Comparison of ENCODE assay signal across 15 mouse cellular contexts in the genomic region with DNA sequence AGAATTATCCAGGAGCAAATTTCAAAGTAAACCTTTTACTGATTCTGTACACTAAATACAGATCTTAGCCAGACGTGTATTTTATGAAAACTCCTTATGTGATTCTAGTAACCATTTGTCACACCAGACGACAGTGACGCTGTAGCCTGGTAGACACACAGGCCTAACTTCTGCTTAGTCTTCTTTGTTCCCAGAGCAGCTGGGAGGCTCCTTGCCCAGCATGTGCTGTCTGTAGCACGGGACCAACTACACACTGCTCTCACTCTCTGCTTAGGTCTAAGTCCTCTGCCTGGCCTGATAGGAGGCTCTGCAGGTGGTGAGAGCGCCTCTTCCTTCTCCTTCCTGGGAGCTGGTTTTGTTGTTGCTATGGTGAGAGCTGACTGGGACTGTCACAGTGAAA. TPM values are rescaled to one million over a fixed set of nuclear protein-coding genes. Genes with fewer than 3 reads are reported as not detected.
DNase-seq lines count a peak whose midpoint lies in the region; ATAC-seq lines count a peak whose summit lies in the region.
"Had no signal": no experiment of that assay in that cellular context is flagged by ENCODE, and none has a peak within 500 bp of the region (broad histone marks: within the 10 kb centered on the region; RNA-seq: fewer than 3 reads in every experiment).

No protein-coding gene starts in this region.

- no peaks in the 10 kb centered on the region for H3K9me3 ChIP-seq in forebrain, embryonic 10.5 days
- no peaks in the 10 kb centered on the region for H3K9me3 ChIP-seq in forebrain, embryonic 12.5 days
- H3K9me3 ChIP-seq in forebrain, embryonic 15.5 days: no peaks in the 10 kb centered on the region
- H3K9me3 ChIP-seq: embryonic facial prominence, embryonic 15.5 days; heart, embryonic 15.5 days; neural tube, embryonic 12.5 days had no signal

- DNase-seq in forebrain, embryonic 10.5 days (ENCODE audit: extremely low spot score, low spot score): no peak
- peak; percentile 30 for DNase-seq in layer of hippocampus, adult 11-12 months (ENCODE audit: low spot score)
- no peak for DNase-seq in layer of hippocampus, postnatal 25 days (ENCODE audit: extremely low spot score in 1 of 2, low spot score in 1 of 2)
- peak; percentile 31 to 35 for DNase-seq in layer of hippocampus, adult 8-10 months (ENCODE audit: low spot score in 2 of 2)
- DNase-seq in ovary, postnatal 14 days (ENCODE audit: low spot score): no peak
- DNase-seq in adrenal gland, postnatal 4 days (ENCODE audit: low spot score in 2 of 2): no peak
- DNase-seq: adrenal gland, adult 8-10 months; cerebellum, adult 9-10 months; lung, embryonic 14.5 days; thymus, postnatal 14 days had no signal

- WGBS in forebrain, embryonic 10.5 days: 57% methylated on average over 5 of the region's 5 CpGs
- 47% methylated on average over 5 of the region's 5 CpGs for WGBS in forebrain, embryonic 12.5 days
- WGBS in forebrain, embryonic 15.5 days: 47% methylated on average over 5 of the region's 5 CpGs

- no peak overlapping the region for H3K4me2 ChIP-seq in forebrain, embryonic 12.5 days
- no peak overlapping the region for H3K4me2 ChIP-seq in forebrain, embryonic 15.5 days (replicated peaks)
- H3K4me2 ChIP-seq: embryonic facial prominence, embryonic 15.5 days; heart, embryonic 15.5 days; lung, embryonic 14.5 days; neural tube, embryonic 12.5 days had no signal

- H3K9ac ChIP-seq in forebrain, embryonic 12.5 days: no peak overlapping the region
- no peak overlapping the region for H3K9ac ChIP-seq in forebrain, embryonic 15.5 days (replicated peaks)
- H3K9ac ChIP-seq: embryonic facial prominence, embryonic 15.5 days; heart, embryonic 15.5 days; lung, embryonic 14.5 days; neural tube, embryonic 12.5 days had no signal

- no peaks in the 10 kb centered on the region for H3K27me3 ChIP-seq in forebrain, embryonic 10.5 days (ENCODE audit: poor library complexity, severe bottlenecking)
- no peaks in the 10 kb centered on the region for H3K27me3 ChIP-seq in forebrain, embryonic 12.5 days
- H3K27me3 ChIP-seq in forebrain, embryonic 15.5 days: no peaks in the 10 kb centered on the region
- H3K27me3 ChIP-seq: embryonic facial prominence, embryonic 15.5 days; heart, embryonic 15.5 days; neural tube, embryonic 12.5 days had no signal

- H3K27ac ChIP-seq in forebrain, embryonic 10.5 days: peak overlapping the region; percentile 36; the same call in 1 of the 2 replicates
- no peak overlapping the region for H3K27ac ChIP-seq in forebrain, embryonic 12.5 days
- H3K27ac ChIP-seq in forebrain, embryonic 15.5 days (replicated peaks): peak overlapping the region; percentile 29; the same call in 1 of the 2 replicates
- H3K27ac ChIP-seq: embryonic facial prominence, embryonic 15.5 days; heart, embryonic 15.5 days; neural tube, embryonic 12.5 days had no signal

- no peak for ATAC-seq in forebrain, embryonic 12.5 days (ENCODE audit: low FRiP score)
- ATAC-seq in forebrain, embryonic 15.5 days (replicated peaks): peak; percentile 60; the same call in 1 of the 2 replicates

- peaks cover 22% of the 10 kb centered on the region for H3K4me1 ChIP-seq in forebrain, embryonic 10.5 days
- H3K4me1 ChIP-seq in forebrain, embryonic 12.5 days: peaks cover 11% of the 10 kb centered on the region
- peaks cover 8% of the 10 kb centered on the region; the same call in 1 of the 2 replicates for H3K4me1 ChIP-seq in forebrain, embryonic 15.5 days
- H3K4me1 ChIP-seq: embryonic facial prominence, embryonic 15.5 days had no signal

- peaks cover 54% of the 10 kb centered on the region for H3K36me3 ChIP-seq in forebrain, embryonic 10.5 days (replicated peaks)
- H3K36me3 ChIP-seq in forebrain, embryonic 12.5 days (replicated peaks): peaks cover 13% of the 10 kb centered on the region
- peaks cover 8% of the 10 kb centered on the region; the same call in 1 of the 2 replicates for H3K36me3 ChIP-seq in forebrain, embryonic 15.5 days

- no peak overlapping the region for H3K4me3 ChIP-seq in forebrain, embryonic 10.5 days
- no peak overlapping the region for H3K4me3 ChIP-seq in forebrain, embryonic 12.5 days (replicated peaks)
- no peak overlapping the region for H3K4me3 ChIP-seq in forebrain, embryonic 15.5 days
- H3K4me3 ChIP-seq: embryonic facial prominence, embryonic 15.5 days; heart, embryonic 15.5 days; neural tube, embryonic 12.5 days had no signal

RNA-seq across cellular contexts. Expression of gene Gpatch2l, which starts 35.2 kb away (rescaled TPM):
- polyA plus RNA-seq in forebrain, embryonic 10.5 days (2016; fragmentation: Nextera tagmentation; extraction: Ambion mirVana): 16.6 and 18.3 TPM in 2 replicates
- polyA plus RNA-seq in forebrain, embryonic 12.5 days (2016; fragmentation: Nextera tagmentation; extraction: Ambion mirVana): 21.8 and 24.3 TPM in 2 replicates
- 10 to 100 TPM; 31.5 to 34.7 TPM for total RNA-seq in layer of hippocampus, postnatal 25 days (2021)
- 31.1 and 31.4 TPM in 2 replicates for polyA plus RNA-seq in forebrain, embryonic 15.5 days (2015; fragmentation: Nextera tagmentation; extraction: Ambion mirVana)
- total RNA-seq in layer of hippocampus, adult 8-10 months (2022): 10 to 100 TPM; 31.9 to 37.3 (median 32.8) TPM
- total RNA-seq in adrenal gland, postnatal 4 days (2021): 10 to 100 TPM; 27.9 to 29.3 TPM

Comparison
In these comparisons a context has a peak if more than half of its experiments do, and no peak if none do; other contexts are left out.
1. DNase-seq: peak in layer of hippocampus, adult 11-12 months (single experiment) and layer of hippocampus, adult 8-10 months (2 of 2); none in forebrain, embryonic 10.5 days (single experiment), layer of hippocampus, postnatal 25 days (0 of 2), ovary, postnatal 14 days (single experiment) and adrenal gland, postnatal 4 days (0 of 2).